Mouse (Mus musculus): ENCODE measurements at regions not wholly inside any gene's neighbourhood (a gene's known extent, or its start where the extent isn't known, plus 50 kb on each side); places are given as distances from the start of the nearest gene placed in this dataset.

DNA sequence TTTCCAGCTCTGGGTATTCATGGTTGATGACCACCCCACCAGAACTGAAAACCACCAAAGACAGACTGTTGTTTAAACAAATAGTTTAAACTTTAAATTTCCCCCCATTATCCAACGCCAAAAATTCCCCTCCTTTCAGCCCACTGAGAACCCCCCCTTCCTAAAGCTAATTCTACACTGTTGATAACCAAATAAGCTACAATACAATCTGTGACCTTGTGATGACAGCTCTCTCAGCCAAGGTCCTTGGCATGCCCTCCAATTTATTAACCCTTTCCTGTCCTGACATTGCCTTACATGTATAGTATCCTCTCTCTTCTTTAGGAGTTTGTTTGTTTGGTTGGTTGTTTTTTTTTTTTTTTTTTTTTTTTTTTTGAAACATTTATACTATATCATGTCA, 346.8 kb upstream of the Negr1 start:
- ATAC-seq (replicated peaks; ENCODE audit: low FRiP score, low TSS enrichment, poor library complexity, severe bottlenecking): no peak

DNA sequence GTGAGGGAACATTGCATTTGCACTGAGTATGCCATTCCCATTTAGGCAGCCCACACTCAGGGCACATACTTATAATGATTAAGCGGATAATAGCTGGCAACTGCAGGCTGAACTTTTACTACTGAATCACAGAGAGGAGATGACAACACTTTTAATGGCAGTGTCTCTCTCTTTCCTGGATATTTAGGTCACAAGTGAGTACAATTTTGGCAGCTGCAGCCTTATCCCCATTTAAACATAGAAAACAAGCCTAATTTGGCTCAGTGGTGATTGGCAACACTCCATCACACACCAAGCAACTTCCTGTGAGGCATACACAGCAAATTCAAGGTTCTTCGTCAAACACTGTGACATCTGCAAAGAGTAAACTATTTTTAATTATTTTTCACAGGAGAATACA, 329.5 kb upstream of the Negr1 start:
- ATAC-seq (replicated peaks; ENCODE audit: low FRiP score, low TSS enrichment, poor library complexity, severe bottlenecking): no peak

DNA sequence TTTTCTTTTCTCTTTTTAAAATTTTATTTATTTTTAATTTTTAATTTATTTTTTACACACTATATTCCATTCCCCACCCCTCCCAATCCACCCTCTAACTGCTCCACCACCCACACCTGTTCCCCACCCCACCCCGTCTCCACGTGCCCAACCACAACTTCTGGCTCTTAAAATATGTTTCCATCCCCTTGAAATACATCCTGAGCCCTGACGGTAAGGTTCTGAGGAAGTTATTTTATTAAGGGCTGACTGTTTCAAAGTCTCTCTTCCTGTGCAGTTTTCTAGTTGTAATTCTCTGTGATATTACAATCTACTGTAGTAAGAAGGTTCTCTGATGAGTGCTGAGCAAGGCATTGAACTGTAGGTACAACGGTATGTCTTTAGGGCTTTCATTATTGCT, 325.6 kb upstream of the Negr1 start:
- no peak for ATAC-seq (replicated peaks; ENCODE audit: low FRiP score, low TSS enrichment, poor library complexity, severe bottlenecking)

DNA sequence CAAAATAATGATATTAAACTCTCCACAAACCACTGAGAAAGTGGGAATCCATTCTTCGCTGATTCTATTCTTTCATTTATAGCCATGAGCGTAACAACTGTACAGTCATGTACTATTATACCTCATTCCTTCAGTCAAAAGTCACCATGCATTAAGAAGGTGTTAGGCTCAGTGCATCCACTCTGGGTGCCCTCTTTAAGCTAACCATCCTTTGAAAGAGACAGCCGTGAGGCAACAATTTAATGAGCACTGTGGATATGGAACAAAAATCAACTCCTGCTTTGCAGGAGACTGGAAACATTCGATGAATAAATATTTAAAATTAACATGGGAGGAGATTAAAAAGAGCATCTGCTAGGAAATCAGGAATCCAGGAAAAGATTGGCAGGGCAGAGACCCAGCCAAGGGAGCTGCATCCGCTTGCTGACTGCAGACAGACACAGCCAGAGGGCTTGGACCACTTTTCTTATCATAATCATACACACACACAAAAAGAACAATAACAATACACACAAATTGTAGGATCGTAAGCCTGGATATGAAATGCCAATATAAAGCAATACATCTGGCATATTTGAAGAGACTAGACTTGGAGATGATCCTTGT, 309.2 kb upstream of the Negr1 start:
- no peak for ATAC-seq (replicated peaks; ENCODE audit: low FRiP score, low TSS enrichment, poor library complexity, severe bottlenecking)

DNA sequence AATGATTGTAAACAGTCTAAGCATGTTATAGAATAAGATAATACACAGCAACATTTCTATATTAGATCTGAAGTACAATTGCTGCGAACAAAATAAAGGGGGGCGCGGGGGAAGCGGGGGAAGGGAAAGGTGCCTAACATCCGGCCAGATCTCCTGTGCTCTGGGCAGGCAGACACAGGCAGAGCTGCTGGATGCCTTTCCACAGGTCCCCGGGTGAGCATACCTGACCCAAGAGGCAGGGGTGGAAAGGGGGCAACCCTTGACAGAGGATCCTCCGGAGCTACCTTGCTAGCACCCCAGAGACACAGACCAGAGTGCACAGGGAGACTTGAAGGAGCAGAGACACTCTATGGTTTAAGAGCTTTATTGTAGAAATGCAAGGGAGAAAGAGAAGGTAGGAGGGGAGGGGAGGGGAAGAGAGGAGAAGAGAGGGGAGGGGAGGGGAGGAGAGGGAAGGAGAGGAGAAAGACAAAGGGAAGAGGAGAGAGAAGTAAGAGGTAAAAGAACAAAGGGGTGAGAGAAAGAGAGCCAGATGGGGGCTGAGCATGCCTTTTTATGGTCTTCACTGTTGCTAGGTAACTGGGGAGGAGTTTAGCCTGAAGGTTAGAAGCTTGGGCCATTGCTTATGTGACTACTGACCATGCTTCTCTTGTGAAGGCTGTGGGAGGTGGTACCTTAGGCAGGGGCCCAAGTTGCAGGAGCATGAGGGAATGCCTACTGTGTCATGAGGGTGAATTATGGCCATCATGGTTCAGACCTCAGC, 308.2 kb upstream of the Negr1 start:
- no peak for ATAC-seq (replicated peaks; ENCODE audit: low FRiP score, low TSS enrichment, poor library complexity, severe bottlenecking)

DNA sequence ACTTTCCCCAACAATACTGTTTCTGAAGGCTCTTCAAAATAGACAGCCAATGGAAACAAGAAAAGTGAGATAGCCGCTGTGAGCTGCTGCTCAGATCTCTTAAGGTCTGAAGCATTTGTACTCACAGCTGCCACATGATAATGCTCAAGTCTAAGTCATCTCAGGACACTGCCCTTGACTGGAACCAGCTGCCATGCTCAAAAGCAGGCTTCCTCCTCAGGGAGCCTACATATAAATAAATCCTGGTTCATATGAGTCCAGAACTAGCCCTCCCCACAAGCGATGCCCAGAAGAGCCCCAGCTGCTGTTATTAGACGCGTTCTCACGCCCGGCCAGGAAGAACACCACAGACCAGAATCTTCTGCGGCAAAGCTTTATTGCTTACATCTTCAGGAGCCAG, 304.9 kb upstream of the Negr1 start:
- no peak for ATAC-seq (replicated peaks; ENCODE audit: low FRiP score, low TSS enrichment, poor library complexity, severe bottlenecking)

DNA sequence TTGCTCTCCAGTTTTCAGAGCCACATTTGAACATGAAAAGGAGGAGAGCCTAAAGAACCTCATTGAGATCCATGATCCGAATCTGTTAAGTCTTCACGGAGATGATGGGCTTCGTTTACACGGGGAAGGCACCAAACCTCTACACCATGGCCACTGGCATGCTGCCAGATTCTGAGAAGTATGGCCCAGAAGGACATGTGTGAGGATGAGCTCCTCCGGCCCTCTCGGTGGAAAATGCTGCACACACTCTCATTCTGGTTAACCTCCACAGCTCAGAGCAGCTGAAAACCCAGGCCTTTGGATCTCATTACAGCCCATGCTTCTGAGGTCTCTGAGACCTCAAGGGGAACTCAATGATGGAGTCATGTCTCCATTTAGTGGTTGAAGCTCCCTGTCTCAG, 296.9 kb upstream of the Negr1 start:
- no peak for ATAC-seq (replicated peaks; ENCODE audit: low FRiP score, low TSS enrichment, poor library complexity, severe bottlenecking)

DNA sequence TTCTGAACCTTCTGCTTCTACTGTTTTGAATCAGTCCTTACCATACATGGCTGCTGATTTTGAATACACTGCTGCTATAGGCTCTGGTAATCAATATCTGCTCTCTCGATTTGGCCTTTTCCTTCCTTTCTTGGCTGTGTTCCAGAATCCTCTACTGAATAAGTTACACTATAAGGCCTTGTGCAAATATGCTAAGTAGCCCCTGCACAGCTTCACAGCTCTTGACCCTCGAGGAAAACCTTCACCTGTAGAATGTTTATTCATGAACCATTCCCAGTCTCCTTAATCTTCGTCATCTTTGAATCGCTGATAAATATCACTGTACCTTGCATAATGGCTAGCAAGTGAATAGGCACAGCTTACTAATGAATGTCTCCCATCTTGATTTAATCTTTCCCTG, 293.9 kb upstream of the Negr1 start:
- ATAC-seq (replicated peaks; ENCODE audit: low FRiP score, low TSS enrichment, poor library complexity, severe bottlenecking): no peak

DNA sequence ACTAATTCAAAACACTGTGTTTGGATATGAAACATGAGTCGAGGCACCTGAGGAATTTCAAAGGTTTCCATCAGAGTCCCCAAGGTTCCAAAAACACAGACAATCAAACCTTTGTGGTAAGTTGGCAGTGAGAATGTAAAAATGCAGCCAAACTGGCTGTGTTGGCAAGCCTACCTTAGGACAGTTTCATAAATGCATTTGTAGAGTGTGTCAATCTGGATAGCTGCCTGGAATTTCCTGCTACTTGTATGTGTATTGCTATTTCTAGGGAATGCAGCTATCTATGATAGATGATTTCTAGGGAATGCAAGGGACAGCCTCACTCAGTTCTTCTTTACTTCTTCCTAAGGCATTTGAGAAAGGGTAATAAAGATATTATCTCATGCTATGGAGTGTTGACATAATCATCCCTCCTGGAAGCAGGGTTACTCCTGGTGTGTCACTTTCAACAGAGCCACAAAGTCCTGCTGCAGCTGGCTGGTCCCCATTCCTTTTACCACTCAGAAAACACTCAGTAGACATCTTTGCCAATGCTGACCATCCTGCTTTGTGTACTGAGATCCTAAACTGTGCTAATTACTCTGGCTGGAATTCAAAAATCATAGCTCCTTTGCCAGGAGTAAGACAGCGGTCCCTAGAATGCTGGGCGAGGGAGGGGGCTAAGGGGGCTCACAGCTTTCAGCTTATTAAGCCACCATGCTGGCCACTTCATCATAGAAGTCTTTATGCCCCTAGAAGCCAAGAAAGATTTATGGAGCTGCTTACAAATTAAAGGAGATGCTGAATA, 261.4 kb upstream of the Negr1 start:
- no peak for ATAC-seq (replicated peaks; ENCODE audit: low FRiP score, low TSS enrichment, poor library complexity, severe bottlenecking)

DNA sequence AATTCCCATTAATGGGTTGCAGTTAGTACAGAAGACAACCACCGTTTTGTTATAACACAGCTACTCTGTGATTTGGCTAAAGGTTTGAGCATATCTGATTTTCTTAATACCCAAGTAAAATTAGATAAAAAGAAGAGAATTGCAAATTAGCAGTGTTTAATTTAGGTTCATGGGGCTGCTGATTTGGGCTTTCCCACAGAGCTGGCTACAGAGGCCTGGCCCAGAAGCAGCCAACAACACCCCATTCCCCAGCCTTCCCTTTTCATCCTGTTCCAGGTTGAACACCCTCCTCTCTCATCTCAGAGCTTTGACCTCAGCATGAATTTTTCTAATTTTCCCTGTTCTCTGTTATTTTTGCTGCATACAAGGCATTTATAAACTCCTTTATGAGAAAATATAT, 260.3 kb upstream of the Negr1 start:
- no peak for ATAC-seq (replicated peaks; ENCODE audit: low FRiP score, low TSS enrichment, poor library complexity, severe bottlenecking)

DNA sequence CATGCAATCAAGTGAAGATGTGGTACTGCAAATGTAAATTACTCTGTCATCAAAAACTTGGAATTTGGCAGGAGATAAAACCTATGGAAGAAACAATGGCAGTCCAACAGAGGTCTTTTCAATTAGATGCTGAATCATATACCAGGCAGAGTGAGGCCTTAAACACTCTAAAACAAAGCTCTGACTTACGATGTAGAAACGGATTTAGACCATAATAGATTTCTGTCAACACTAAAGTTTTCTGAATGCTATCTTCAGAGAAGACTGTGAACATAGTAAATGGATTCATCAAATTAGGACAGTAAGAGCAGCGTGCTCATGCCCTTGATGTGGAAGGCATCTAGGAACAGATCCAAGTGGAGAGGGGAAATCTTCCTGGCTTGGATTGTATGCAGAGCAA, 259.8 kb upstream of the Negr1 start:
- ATAC-seq (replicated peaks; ENCODE audit: low FRiP score, low TSS enrichment, poor library complexity, severe bottlenecking): no peak

DNA sequence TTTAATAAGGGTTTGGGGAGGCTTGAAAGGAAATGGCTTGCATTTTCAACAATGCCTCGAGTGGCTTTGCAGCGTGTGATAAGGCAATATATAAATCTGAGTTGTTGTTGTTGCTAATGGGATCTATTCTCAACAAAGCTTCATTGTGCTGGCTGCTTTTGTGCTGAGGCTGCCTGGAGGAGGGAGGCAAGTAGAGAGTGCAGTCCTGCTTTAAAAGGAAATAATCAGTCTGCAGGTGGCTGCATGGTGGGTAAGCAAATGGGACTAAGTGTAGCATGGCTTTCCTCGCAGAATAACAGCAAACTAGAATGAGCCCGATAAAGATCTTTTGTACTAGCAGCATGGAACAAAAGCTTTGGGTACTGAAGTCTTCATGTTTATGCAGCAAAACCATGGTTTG, 257.4 kb upstream of the Negr1 start:
- ATAC-seq (replicated peaks; ENCODE audit: low FRiP score, low TSS enrichment, poor library complexity, severe bottlenecking): no peak

DNA sequence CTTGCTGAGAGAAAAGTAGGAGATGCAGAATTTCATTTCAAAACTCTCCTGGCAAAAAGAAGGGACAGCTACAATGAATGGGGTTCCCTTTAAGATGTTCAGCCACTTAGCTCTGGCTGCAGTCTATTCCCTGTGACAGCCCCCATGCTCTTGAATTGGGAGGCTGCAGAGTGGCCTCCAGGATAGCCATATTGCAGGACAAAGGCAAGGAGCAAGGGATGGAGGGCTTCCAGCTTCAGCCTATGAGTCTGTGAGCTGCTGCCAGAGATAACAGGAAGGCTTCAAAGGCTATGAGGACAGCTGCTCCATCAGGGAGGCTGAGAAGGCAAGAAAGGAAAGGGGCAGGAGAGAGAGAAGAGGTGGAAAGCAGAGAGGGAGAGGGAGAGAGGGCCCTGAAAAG, 256.5 kb upstream of the Negr1 start:
- ATAC-seq (replicated peaks; ENCODE audit: low FRiP score, low TSS enrichment, poor library complexity, severe bottlenecking): no peak

DNA sequence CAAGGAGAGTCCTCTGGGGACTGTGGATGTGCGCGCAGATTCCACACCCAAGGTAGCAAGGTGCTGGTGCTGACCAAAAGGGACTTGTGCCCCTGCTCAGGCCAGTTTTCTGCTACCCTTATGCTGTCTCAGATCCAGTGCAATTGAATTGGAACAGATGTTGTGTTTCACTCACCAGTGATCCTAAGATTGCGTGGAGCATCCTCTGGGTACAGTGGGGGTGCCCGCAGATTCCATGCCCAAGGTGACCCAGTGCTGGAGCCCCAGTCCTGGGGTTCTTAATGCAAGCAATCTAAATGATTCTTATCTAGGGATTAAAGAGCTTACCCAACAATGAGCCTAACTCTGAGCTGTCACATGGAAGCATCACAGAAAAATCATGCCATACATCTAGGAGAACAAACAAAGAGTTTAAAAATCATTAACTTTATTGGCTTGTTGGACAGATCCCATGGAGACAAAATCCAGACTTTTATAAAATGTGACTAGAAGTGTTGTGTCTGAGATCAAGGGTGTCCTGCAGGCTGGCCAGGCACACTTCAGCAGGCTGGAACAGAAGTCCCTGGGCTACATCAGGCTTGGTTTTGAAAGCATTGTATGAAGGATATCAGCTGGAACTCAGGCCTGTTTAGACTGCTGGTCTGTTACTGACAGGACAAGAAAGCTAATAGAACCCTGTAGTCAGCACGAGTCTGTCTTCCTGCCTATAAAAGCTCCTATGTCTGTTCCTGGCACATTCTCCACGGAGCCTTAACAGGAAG, 226.4 kb upstream of the Negr1 start:
- no peak for ATAC-seq (replicated peaks; ENCODE audit: low FRiP score, low TSS enrichment, poor library complexity, severe bottlenecking)

DNA sequence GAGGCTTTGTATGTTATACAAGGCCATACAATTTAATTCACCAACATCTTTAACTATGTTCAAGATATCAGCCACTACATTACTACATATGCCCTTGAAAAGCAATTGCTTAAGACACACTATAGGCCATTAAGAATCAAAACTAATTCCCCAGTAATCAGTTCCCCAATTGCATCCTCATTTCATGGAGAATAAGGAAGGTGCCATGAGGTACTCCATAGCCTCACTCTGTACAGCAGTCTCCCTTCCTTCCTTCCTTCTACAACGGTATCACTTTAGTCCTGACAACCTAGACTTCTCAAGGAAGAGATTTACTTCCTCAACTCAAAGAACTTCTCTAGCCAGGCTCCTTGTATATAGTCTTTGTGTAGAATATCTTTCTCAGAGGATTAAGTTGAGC, 220.1 kb upstream of the Negr1 start:
- no peak for ATAC-seq (replicated peaks; ENCODE audit: low FRiP score, low TSS enrichment, poor library complexity, severe bottlenecking)

DNA sequence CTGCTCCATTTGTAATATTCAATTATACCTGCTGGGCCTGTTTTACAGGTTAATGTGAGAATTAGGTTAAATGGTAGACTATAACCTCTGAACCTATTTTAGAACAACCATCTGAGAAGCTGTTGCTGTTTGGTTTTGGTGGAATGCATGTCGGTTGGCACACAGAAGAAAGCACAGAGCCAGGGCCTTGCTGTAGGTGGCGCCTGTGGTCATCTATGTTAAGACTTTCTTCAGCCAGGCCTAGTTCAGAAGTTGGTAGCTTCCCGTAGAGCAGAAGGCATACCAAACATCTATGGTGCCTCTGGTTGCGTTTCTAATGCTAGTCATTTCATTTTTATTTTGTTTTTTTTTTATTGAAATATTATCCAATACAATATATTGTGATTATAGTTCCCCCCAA, 209.9 kb upstream of the Negr1 start:
- no peak for ATAC-seq (replicated peaks; ENCODE audit: low FRiP score, low TSS enrichment, poor library complexity, severe bottlenecking)

DNA sequence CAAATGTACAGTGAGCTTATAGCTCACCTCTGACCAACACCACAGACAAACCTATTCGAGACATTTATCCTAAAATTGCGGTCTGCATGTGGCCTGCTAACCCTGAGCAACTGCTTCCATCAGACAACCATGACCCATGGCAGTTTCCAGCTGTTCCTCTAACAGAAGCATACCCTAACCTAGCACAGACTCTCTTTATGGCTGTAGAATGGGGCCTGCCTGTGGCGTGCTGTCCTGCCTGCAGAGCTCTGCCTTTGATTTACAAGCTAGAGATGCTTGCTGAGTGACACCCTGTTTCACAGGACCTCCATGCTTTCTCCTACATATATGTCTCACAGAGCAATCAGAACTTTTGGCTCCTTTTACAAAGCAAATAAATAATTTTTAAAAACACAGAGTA, 208.2 kb upstream of the Negr1 start:
- no peak for ATAC-seq (replicated peaks; ENCODE audit: low FRiP score, low TSS enrichment, poor library complexity, severe bottlenecking)

DNA sequence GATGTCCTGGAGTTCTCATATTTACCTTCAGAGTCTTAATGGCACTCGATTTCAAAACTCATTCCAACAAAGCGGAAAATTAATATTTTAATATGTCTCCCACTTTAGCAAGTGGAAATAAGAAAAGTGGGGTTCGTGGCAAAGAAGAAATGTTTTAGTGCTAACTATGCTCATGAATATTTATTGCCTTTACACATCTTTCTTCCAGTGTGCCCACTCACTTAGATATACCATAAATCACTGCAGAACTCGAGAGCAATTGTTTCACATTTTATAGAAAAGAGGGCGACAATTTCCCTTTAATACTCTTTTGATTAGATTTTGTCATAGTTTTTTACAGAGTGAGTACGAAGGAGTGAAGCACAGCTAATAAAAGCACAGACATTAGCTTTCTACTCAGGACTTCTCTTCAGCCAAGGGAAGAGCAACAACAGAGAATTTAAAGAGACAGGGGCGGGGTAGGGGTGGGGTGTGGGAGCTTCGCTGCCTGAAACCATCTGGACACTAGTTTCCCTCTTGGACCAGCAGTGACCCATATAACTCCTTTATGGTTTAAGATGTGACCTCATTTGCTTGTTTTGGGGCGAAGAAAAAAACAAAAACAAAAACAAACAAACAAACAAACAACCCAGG, 207.6 kb upstream of the Negr1 start:
- no peak for ATAC-seq (replicated peaks; ENCODE audit: low FRiP score, low TSS enrichment, poor library complexity, severe bottlenecking)

DNA sequence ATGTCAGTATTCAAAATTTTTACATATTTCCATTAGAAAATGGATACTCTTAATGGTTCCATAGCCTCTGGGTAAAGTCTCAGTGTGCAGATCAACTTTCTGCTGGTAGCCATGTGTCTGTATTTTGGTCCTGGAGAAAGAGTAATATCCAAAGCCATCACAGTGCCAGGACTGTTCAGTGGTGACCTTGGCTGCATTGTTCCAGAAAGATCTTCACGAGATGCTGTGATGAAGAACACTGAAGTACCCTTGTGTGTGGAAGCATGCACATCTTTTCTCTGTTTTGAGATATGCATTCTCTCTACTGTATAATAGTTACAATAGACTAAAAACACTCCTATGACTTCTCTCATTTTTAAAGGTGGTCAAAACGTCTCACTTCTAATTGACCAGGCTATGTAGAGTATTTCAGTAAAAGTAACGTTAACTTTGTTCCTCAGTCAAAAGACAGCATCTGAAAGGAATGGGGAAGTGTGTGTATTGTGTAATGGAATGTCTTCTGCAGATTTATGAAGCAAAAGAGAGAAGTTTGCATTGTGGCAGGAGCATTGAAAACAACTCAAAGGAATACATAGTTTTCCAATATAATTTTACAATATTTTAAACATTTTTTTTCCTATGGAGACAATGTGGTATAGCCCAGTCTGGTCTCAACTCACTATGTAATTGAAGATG, 192.8 kb upstream of the Negr1 start:
- no peak for ATAC-seq (replicated peaks; ENCODE audit: low FRiP score, low TSS enrichment, poor library complexity, severe bottlenecking)

Data from megakaryocyte-erythroid progenitor cell, adult 5-6 weeks (primary cell).